Mouse (Mus musculus): Measurements from ENCODE around the gene Gng8.
A peak's percentile ranks its signal among the peaks of the same experiment; 100 is the strongest.

Gene Gng8

GRCm38 (mm10) chr7:16924037-16924834, 32.6 kb downstream of the Gng8 start, which contains the start of gene Calm3:
TSS of gene Calm3 (minus strand) at chr7:16924114.
- DNase-seq (ENCODE audit: extremely low spot score): peak; percentile 100

DNA sequence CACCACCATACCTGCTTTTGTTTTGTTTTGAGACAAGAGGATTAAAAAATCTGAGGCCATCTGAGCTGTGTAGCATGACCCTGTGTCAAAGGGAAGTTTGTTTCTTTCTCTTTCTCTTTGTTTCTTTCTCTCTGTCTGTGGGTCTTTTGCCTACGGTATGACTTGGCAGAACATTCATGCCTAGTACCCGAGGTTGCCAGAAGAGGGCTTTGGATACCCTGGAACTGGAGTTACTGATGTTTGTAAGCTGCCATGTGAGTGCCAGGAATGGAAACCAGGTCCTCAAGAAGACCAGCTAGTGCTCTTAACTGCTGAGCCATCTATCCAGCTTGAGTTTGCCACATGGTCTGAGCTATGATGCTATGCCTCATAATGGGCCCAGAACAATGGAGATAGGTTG, 36.8 kb downstream of the Gng8 start:
- DNase-seq (ENCODE audit: extremely low spot score): no peak

GRCm38 (mm10) chr7:16930850-16931249, 39.3 kb downstream of the Gng8 start:
- peak; percentile 68 for DNase-seq (ENCODE audit: extremely low spot score)

DNA sequence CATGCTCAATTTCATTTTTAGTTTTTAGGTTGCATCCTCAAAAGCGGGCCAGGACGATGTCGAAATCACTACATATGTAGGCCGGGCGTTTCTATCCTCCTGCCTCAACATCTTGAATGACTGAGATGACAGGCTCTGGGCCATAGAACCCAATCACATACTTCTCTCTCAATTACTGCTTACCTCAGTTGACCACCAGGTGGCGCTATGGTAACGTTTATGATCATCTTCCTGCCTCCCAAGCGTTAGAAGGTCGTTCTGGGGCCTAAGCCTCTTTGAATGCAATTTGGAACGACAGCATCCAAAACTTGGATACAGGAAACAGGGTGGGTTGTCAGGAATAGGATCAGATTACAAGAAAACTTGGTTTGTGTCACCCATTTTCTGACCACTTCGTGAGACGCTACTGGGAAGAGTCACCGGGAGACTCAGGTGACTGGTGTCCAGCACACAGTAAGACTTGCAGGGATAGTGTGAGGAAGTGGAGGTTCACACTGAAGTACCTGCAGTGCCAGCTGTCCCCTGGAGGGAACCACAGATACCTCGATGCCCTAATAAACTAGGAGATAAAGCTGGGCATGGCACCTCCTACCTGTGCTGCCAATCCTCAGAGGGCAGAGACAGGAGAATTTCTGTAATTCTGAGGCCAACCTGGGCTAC, 40.5 kb downstream of the Gng8 start:
- DNase-seq (ENCODE audit: extremely low spot score): peak; percentile 82

DNA sequence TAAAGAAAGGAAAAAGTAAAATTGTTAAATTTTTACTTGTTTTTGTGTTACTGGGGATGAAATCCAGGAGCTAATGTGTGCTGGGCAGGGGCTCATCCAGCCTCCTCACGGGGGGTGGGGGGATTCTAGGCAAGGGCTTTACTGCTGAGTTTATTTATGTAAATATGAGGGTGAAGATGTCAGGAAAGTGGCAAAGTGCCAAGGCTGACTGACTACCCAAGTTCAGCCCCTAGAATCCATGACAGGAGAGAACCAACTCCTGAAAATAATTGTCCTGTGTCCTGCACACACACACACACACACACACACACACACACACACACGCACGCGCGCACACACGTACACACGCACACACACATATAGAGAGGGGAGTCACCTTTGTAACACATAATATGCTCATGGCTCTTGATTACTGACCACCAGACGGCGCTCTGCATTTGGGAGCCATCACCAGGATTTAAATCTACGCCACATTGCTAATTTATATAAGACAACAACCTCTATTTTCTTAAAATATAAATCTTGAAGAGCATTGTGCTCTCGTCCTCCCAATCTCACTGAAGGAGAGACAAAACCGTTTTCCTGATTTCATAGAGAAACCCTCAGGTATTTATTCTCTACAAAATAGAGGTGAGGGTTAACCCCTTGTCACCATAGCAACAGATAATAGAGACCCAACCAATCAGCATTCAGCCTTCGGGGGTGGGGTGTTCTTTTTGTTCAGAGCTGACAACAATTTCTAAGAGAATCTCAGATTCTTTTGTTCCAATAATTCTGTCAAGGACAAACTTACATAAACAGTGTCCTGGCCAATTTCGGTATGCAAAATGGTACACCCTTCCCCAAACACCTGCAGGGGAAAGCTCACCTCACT, 41.4 kb downstream of the Gng8 start:
- DNase-seq (ENCODE audit: extremely low spot score): no peak

GRCm38 (mm10) chr7:16937312-16937711, 45.7 kb downstream of the Gng8 start:
- DNase-seq (ENCODE audit: extremely low spot score): no peak

DNA sequence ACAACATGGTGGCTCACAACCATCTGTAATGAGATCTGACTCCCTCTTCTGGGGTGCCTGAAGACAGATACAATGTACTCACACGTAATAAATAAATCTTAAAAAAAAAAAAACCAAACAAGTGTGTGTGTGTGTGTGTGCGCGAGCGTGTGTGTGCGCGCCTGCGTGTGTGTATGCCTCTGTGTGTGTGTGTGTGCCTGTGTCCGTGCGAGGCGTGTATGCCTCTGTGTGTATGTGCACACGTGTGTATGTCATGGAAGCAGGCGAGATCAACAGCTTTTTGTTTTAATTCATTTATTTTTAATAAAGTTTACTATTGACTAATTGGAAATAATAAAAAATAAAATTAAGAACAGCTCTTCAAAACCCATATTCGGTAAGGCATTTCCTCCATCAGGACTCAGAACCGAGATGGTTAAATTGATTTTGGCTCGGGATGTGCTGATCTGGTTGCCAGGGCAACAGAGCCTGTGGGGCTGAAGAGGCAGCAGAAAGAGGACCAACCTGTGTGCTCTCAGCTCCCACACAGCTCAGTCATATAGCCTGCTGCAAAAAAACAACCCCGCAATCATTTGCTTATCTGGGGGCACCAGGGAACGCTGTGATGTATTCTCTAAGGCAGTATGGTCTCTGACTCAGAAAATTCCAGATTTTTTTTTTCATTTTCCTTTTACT, 46.7 kb downstream of the Gng8 start:
- no peak for DNase-seq (ENCODE audit: extremely low spot score)

DNA sequence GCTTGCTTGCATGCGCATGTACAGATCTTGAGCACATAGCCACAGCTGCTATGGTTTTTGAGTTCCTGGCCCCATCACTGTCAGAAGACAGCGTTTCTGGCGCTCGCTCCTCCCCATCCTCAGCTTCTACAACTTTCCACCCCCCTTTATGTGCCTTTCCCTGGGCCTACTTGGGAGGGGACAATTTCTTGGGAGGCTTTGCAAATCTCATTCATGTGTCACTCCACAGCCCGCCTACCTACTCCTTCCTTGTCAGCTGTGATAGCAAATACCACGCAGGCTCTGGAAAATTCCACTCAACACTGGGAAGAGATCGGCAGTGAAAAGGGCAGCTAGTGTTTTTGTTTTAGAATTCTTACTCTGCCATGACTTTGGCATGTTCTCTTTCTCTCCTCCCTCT, 48.7 kb downstream of the Gng8 start:
- DNase-seq (ENCODE audit: extremely low spot score): no peak

DNA sequence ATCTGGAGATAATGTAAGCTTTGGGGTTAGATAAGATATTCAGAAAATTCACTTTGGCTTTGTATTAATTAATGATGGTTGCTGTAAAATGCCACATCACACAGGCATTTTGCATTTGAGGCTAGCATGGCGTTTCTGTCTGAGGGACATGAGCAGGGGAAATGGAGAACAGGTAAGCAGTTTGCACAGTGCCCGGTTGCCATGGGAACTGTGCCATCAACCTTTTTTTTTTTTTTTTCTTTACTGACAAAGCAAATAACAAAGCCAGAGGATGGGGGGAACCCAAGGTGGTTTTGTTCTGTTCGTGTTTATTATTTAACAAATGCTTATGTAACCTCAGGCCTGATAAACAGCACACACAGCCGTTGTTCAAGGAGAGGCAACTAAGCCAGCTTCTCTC, 51.3 kb downstream of the Gng8 start:
- DNase-seq (ENCODE audit: extremely low spot score): no peak

GRCm38 (mm10) chr7:16944061-16944807, 52.6 kb downstream of the Gng8 start, which contains the start of gene Pnmal2:
TSS of gene Pnmal2 (plus strand) at chr7:16944682.
- peak; percentile 91 for DNase-seq (ENCODE audit: extremely low spot score)

DNA sequence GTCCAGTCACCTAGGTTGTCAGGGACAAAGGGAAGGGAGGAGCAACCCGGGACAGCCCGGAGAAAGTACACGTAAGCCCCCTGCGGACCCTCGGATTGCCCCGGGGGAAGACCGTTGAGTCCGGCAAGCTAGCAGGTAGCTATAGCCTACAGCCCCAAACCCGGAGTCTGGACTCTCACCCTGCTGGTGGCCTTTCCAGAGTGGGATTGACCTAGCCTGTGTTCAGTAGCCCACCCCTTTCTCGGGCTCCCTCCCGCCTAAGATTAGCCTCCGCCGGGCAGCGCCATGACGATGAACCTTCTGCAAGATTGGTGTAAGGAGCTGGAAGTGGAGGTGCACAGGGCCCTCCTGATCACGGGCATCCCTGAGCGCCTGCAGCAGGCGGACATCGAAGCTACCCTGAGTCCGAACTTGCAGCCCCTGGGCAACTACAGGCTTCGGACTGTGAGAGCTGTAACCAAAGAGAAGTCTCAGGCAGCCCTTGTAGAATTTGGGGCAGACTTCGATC, 53.3 kb downstream of the Gng8 start:
- no peak for DNase-seq (ENCODE audit: extremely low spot score)

Data from embryo, embryonic 9.5 days (tissue).